Mouse (Mus musculus): ENCODE measurements around the gene Gm128. TPM values are rescaled to one million over a fixed set of nuclear protein-coding genes. Genes with fewer than 3 reads are reported as not detected.

Gm128 gene
- polyA plus RNA-seq, 1 experiment: 0.04 TPM

- peak overlapping the region; percentile 95 for H3K4me2 ChIP-seq (ENCODE audit: low read depth)
- TF ChIP-seq MYOD1 (IDR thresholded peaks at IDR 0.05; ENCODE audit: control insufficient read depth in 1 of 3, insufficient read length in 2 of 3, low read depth in 2 of 3) (peak in 1 of 3 experiments; percentile 23), POLR2A (IDR thresholded peaks at IDR 0.05; ENCODE audit: insufficient read length, low read depth) (peak; percentile 10), REST (IDR thresholded peaks at IDR 0.05; ENCODE audit: insufficient read depth, insufficient read length) (no peak), TCF3 (IDR thresholded peaks at IDR 0.05; ENCODE audit: insufficient read length, low read depth) (no peak), MAX (IDR thresholded peaks at IDR 0.05; ENCODE audit: low read depth) (no peak), TCF12 (IDR thresholded peaks at IDR 0.05; ENCODE audit: insufficient read depth, poor library complexity, severe bottlenecking) (no peak), POLR2AphosphoS2 (IDR thresholded peaks at IDR 0.05; ENCODE audit: insufficient read length, low read depth) (peak; percentile 14), SRF (IDR thresholded peaks at IDR 0.05; ENCODE audit: control insufficient read depth, insufficient read length, low read depth) (no peak), MYOG (IDR thresholded peaks at IDR 0.05; ENCODE audit: control insufficient read depth in 1 of 3, insufficient read depth in 1 of 3, insufficient read length in 2 of 3, low read depth in 2 of 3) (peak in 1 of 3 experiments; percentile 22), E2F4 (IDR thresholded peaks at IDR 0.05; ENCODE audit: insufficient read depth) (no peak), USF1 (IDR thresholded peaks at IDR 0.05; ENCODE audit: low read depth) (no peak), CEBPB (IDR thresholded peaks at IDR 0.05; ENCODE audit: insufficient read depth, poor library complexity, severe bottlenecking) (no peak)
- peak overlapping the region; percentile 94 for H3K4me3 ChIP-seq
- H3K27me3 ChIP-seq (ENCODE audit: control insufficient read depth, insufficient read depth, insufficient read length): no peaks in the 10 kb centered on the region
- peaks cover 23% of the 10 kb centered on the region for H3K36me3 ChIP-seq (ENCODE audit: control insufficient read depth, insufficient read depth)
- peaks cover 89% of the 10 kb centered on the region for H3K79me2 ChIP-seq (ENCODE audit: control insufficient read depth, insufficient read depth)
- peak overlapping the region; percentile 75 for H3ac ChIP-seq (ENCODE audit: control insufficient read depth, insufficient read length)
Observed at GRCm38 (mm10) chr3:95228894-95229780, 12.3 kb downstream of the Gm128 start.

- TF ChIP-seq MYOD1 (IDR thresholded peaks at IDR 0.05; ENCODE audit: control insufficient read depth in 1 of 3, insufficient read length in 2 of 3, low read depth in 2 of 3): peak in 1 of 3 experiments; percentile 34
- peak in 2 of 3 experiments; percentile 8 to 44 for TF ChIP-seq MYOG (IDR thresholded peaks at IDR 0.05; ENCODE audit: control insufficient read depth in 1 of 3, insufficient read depth in 1 of 3, insufficient read length in 2 of 3, low read depth in 2 of 3)
- TF ChIP-seq CEBPB (IDR thresholded peaks at IDR 0.05; ENCODE audit: insufficient read depth, poor library complexity, severe bottlenecking): peak; percentile 79
- peak; percentile 86 for TF ChIP-seq POLR2A (IDR thresholded peaks at IDR 0.05; ENCODE audit: insufficient read length, low read depth)
- peak; percentile 93 for TF ChIP-seq POLR2AphosphoS2 (IDR thresholded peaks at IDR 0.05; ENCODE audit: insufficient read length, low read depth)
- no peak for TF ChIP-seq MAX (IDR thresholded peaks at IDR 0.05; ENCODE audit: low read depth)
- no peak for TF ChIP-seq USF1 (IDR thresholded peaks at IDR 0.05; ENCODE audit: low read depth)
- no peak for TF ChIP-seq TCF12 (IDR thresholded peaks at IDR 0.05; ENCODE audit: insufficient read depth, poor library complexity, severe bottlenecking)
Observed at GRCm38 (mm10) chr3:95228148-95228893, 13.1 kb downstream of the Gm128 start, which contains the start of gene Cdc42se1. Gene Cdc42se1 (plus strand): TSS chr3:95228732.

DNA sequence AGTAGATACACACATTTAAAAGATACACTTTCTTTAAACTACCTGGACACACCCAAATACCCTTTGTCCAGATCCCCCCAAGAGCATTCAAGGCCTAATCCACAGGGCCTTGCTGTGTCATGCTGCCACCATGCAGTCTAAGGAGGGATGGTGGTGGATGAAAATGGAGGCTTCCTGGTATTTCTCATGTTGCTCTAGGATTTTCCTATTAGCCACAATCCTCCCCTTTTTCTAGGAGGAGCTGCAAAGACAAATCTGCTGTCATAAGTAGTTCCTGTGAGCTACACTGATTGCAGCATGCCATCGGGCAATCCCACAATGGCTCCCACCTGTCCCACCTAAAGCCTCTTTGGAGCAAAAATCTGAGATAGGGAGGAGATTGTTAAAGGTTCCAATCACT lies 14.2 kb downstream of the Gm128 start:
- Histone ChIP-seq H3K4me2 (ENCODE audit: low read depth) (peak overlapping the region; percentile 92), H3K27me3 (ENCODE audit: control insufficient read depth, insufficient read depth, insufficient read length) (no peaks in the 10 kb centered on the region), H3K79me2 (ENCODE audit: control insufficient read depth, insufficient read depth) (peaks cover 77% of the 10 kb centered on the region), H3K36me3 (ENCODE audit: control insufficient read depth, insufficient read depth) (peaks cover 12% of the 10 kb centered on the region), H3ac (ENCODE audit: control insufficient read depth, insufficient read length) (no peak overlapping the region), H3K4me3 (peak overlapping the region; percentile 94)
- TF ChIP-seq MYOG (IDR thresholded peaks at IDR 0.05; ENCODE audit: control insufficient read depth in 1 of 3, insufficient read depth in 1 of 3, insufficient read length in 2 of 3, low read depth in 2 of 3) (no peak), MYOD1 (IDR thresholded peaks at IDR 0.05; ENCODE audit: control insufficient read depth in 1 of 3, insufficient read length in 2 of 3, low read depth in 2 of 3) (no peak), SRF (IDR thresholded peaks at IDR 0.05; ENCODE audit: control insufficient read depth, insufficient read length, low read depth) (no peak), POLR2AphosphoS2 (IDR thresholded peaks at IDR 0.05; ENCODE audit: insufficient read length, low read depth) (no peak), USF1 (IDR thresholded peaks at IDR 0.05; ENCODE audit: low read depth) (no peak), CEBPB (IDR thresholded peaks at IDR 0.05; ENCODE audit: insufficient read depth, poor library complexity, severe bottlenecking) (no peak), E2F4 (IDR thresholded peaks at IDR 0.05; ENCODE audit: insufficient read depth) (no peak)

More at GRCm38 (mm10) chr3:95228148-95228893, 13.1 kb downstream of the Gm128 start, which contains the start of gene Cdc42se1:
- peaks cover 88% of the 10 kb centered on the region for H3K79me2 ChIP-seq (ENCODE audit: control insufficient read depth, insufficient read depth)
- H3K4me3 ChIP-seq: peak within 1 kb of the TSS; percentile 94
- no peaks in the 10 kb centered on the region for H3K27me3 ChIP-seq (ENCODE audit: control insufficient read depth, insufficient read depth, insufficient read length)
- peak within 1 kb of the TSS; percentile 75 for H3ac ChIP-seq (ENCODE audit: control insufficient read depth, insufficient read length)
- peak within 1 kb of the TSS; percentile 95 for H3K4me2 ChIP-seq (ENCODE audit: low read depth)
- peaks cover 18% of the 10 kb centered on the region for H3K36me3 ChIP-seq (ENCODE audit: control insufficient read depth, insufficient read depth)

- H3K27me3 ChIP-seq (ENCODE audit: control insufficient read depth, insufficient read depth, insufficient read length): no peaks in the 10 kb centered on the region
Observed at GRCm38 (mm10) chr3:95224295-95224694, 17.1 kb downstream of the Gm128 start.

More at GRCm38 (mm10) chr3:95224295-95224694, 17.1 kb downstream of the Gm128 start:
- TF ChIP-seq POLR2A (IDR thresholded peaks at IDR 0.05; ENCODE audit: insufficient read length, low read depth): no peak
- TF ChIP-seq MYOG (IDR thresholded peaks at IDR 0.05; ENCODE audit: control insufficient read depth in 1 of 3, insufficient read depth in 1 of 3, insufficient read length in 2 of 3, low read depth in 2 of 3): no peak
- no peak for TF ChIP-seq USF1 (IDR thresholded peaks at IDR 0.05; ENCODE audit: low read depth)
- TF ChIP-seq E2F4 (IDR thresholded peaks at IDR 0.05; ENCODE audit: insufficient read depth): no peak
- TF ChIP-seq POLR2AphosphoS2 (IDR thresholded peaks at IDR 0.05; ENCODE audit: insufficient read length, low read depth): no peak
- TF ChIP-seq TCF3 (IDR thresholded peaks at IDR 0.05; ENCODE audit: insufficient read length, low read depth): no peak
- TF ChIP-seq CEBPB (IDR thresholded peaks at IDR 0.05; ENCODE audit: insufficient read depth, poor library complexity, severe bottlenecking): no peak
- Histone ChIP-seq H3ac (ENCODE audit: control insufficient read depth, insufficient read length) (no peak overlapping the region), H3K4me3 (no peak overlapping the region), H3K36me3 (ENCODE audit: control insufficient read depth, insufficient read depth) (peaks cover 33% of the 10 kb centered on the region), H3K79me2 (ENCODE audit: control insufficient read depth, insufficient read depth) (peaks cover 62% of the 10 kb centered on the region), H3K4me2 (ENCODE audit: low read depth) (no peak overlapping the region)
